Mouse (Mus musculus) MEL (cell line): ENCODE measurements around the gene Shisa4. TPM values are rescaled to one million over a fixed set of nuclear protein-coding genes. Genes with fewer than 3 reads are reported as not detected.

Experiments used
- DNase-seq: peaks from one replicate; pipeline ENCODE4 v3.0.0; 2011; ENCODE audit warnings: low read depth, low spot score
- H3K27ac ChIP-seq: 2 replicates; pipeline ENCODE4 v1.5.1; 2012; ENCODE audit warnings: low read depth, mild to moderate bottlenecking, control low read depth, low read length, moderate library complexity; ENCODE audit not compliant: control insufficient read depth
- H3K27me3 ChIP-seq, 2 experiments: fragments of 150-350 bp in 1 of 2; sonication (generic) in 1 of 2; 2 replicates each; pipeline ENCODE4 v1.6.1; 2012; ENCODE audit warnings: low read length in 2 of 2, mild to moderate bottlenecking in 2 of 2, improper control_type of control experiment in 1 of 2, moderate library complexity in 1 of 2; ENCODE audit not compliant: insufficient read depth in 2 of 2, control insufficient read depth in 1 of 2
- H3K36me3 ChIP-seq, 2 experiments: 2 replicates each; pipeline ENCODE4 v1.6.1; 2012 to 2014; ENCODE audit warnings: low read length in 2 of 2, improper control_type of control experiment in 1 of 2, inconsistent platforms in 1 of 2, mild to moderate bottlenecking in 1 of 2; ENCODE audit not compliant: insufficient read depth in 2 of 2, control insufficient read depth in 1 of 2
- H3K4me1 ChIP-seq, 2 experiments: fragments of 150-350 bp in 1 of 2; sonication (generic) in 1 of 2; 2 replicates each; pipeline ENCODE4 v1.6.1; 2012; ENCODE audit warnings: low read length in 2 of 2, improper control_type of control experiment in 1 of 2, mild to moderate bottlenecking in 1 of 2; ENCODE audit not compliant: insufficient read depth in 2 of 2, control insufficient read depth in 1 of 2
- H3K4me3 ChIP-seq, 2 experiments: fragments of 150-350 bp in 1 of 2; sonication (generic) in 1 of 2; 2 replicates each; pipeline ENCODE4 v1.5.1; 2012; ENCODE audit warnings: low read depth in 2 of 2, low read length in 2 of 2, mild to moderate bottlenecking in 2 of 2, moderate library complexity in 2 of 2, control low read depth in 1 of 2, improper control_type of control experiment in 1 of 2; ENCODE audit not compliant: control insufficient read depth in 1 of 2, insufficient read depth in 1 of 2
- H3K79me2 ChIP-seq: 2 replicates; pipeline ENCODE4 v1.6.1; 2012; ENCODE audit warnings: mild to moderate bottlenecking, low read length, moderate library complexity; ENCODE audit not compliant: control insufficient read depth, poor library complexity, insufficient read depth
- H3K9ac ChIP-seq: 2 replicates; pipeline ENCODE4 v1.6.1; 2012; ENCODE audit warnings: low read depth, mild to moderate bottlenecking, control low read depth, low read length, moderate library complexity; ENCODE audit not compliant: control insufficient read depth, poor library complexity, severe bottlenecking
- H3K9me3 ChIP-seq: fragments of 150-350 bp; sonication (generic); replicated peaks from 2 replicates; pipeline ENCODE4 v1.6.1; 2012; ENCODE audit warnings: mild to moderate bottlenecking, low read length, improper control_type of control experiment, moderate library complexity; ENCODE audit not compliant: insufficient read depth
- CHD1 ChIP-seq: IDR thresholded peaks from 2 replicates; pipeline ENCODE4 v1.6.1; 2012; ENCODE audit warnings: low read depth, mild to moderate bottlenecking, inconsistent platforms, low read length, improper control_type of control experiment
- CHD2 ChIP-seq: IDR thresholded peaks from 2 replicates; pipeline ENCODE4 v1.6.1; 2011; ENCODE audit warnings: low read length, improper control_type of control experiment
- E2F4 ChIP-seq: IDR thresholded peaks from 2 replicates; pipeline ENCODE4 v1.6.1; 2011; ENCODE audit warnings: low read depth, low read length, improper control_type of control experiment, borderline replicate concordance
- ELF1 ChIP-seq: IDR thresholded peaks from 2 replicates; pipeline ENCODE4 v1.6.1; 2014; ENCODE audit warnings: low read depth, mild to moderate bottlenecking, inconsistent platforms, low read length, improper control_type of control experiment, moderate library complexity
- EP300 ChIP-seq, 2 experiments: IDR thresholded peaks; 2 replicates each; pipeline ENCODE4 v1.6.1; 2011; ENCODE audit warnings: improper control_type of control experiment in 2 of 2, low read length in 2 of 2, low read depth in 1 of 2, mild to moderate bottlenecking in 1 of 2
- ETS1 ChIP-seq: IDR thresholded peaks from 2 replicates; pipeline ENCODE4 v1.6.1; 2012; ENCODE audit warnings: low read depth, mild to moderate bottlenecking, inconsistent platforms, low read length, improper control_type of control experiment, moderate library complexity
- GABPA ChIP-seq: IDR thresholded peaks from 2 replicates; pipeline ENCODE4 v1.6.1; 2012; ENCODE audit warnings: low read depth, mild to moderate bottlenecking, inconsistent platforms, low read length, improper control_type of control experiment, moderate library complexity
- HCFC1 ChIP-seq: IDR thresholded peaks from 2 replicates; pipeline ENCODE4 v1.6.1; 2012; ENCODE audit warnings: low read depth, mild to moderate bottlenecking, inconsistent platforms, low read length, improper control_type of control experiment, moderate library complexity
- KAT2A ChIP-seq: conservative IDR thresholded peaks from 2 replicates; pipeline ENCODE4 v1.6.1; 2012; ENCODE audit warnings: low read depth, low read length, improper control_type of control experiment, inconsistent platforms
- MXI1 ChIP-seq: IDR thresholded peaks from 2 replicates; pipeline ENCODE4 v1.6.1; 2011; ENCODE audit warnings: mild to moderate bottlenecking, low read depth, low read length, improper control_type of control experiment
- MYB ChIP-seq: IDR thresholded peaks from 2 replicates; pipeline ENCODE4 v1.6.1; 2011; ENCODE audit warnings: mild to moderate bottlenecking, low read depth, low read length, improper control_type of control experiment
- MYC ChIP-seq: IDR thresholded peaks from 2 replicates; pipeline ENCODE4 v1.6.1; 2011; ENCODE audit warnings: low read depth, mild to moderate bottlenecking, low read length, improper control_type of control experiment, moderate library complexity
- NELFE ChIP-seq: IDR thresholded peaks from 2 replicates; pipeline ENCODE4 v1.6.1; 2011; ENCODE audit warnings: low read depth, low read length, improper control_type of control experiment
- POLR2AphosphoS5 ChIP-seq: IDR thresholded peaks from 2 replicates; pipeline ENCODE4 v1.6.1; 2012; ENCODE audit warnings: low read depth, borderline replicate concordance, mild to moderate bottlenecking, inconsistent platforms, low read length, moderate library complexity, mixed read lengths
- RCOR1 ChIP-seq: IDR thresholded peaks from 2 replicates; pipeline ENCODE4 v1.6.1; 2012; ENCODE audit warnings: low read depth, mild to moderate bottlenecking, inconsistent platforms, low read length, improper control_type of control experiment
- SIN3A ChIP-seq: IDR thresholded peaks from 2 replicates; pipeline ENCODE4 v1.6.1; 2012; ENCODE audit warnings: low read length, improper control_type of control experiment, inconsistent platforms
- SMC3 ChIP-seq: IDR thresholded peaks from 2 replicates; pipeline ENCODE4 v1.6.1; 2011; ENCODE audit warnings: low read depth, low read length, improper control_type of control experiment
- TBP ChIP-seq: IDR thresholded peaks from 2 replicates; pipeline ENCODE4 v1.8.0; 2011; ENCODE audit warnings: low read depth, low read length, improper control_type of control experiment
- USF1 ChIP-seq: IDR thresholded peaks from 2 replicates; pipeline ENCODE4 v1.6.1; 2014; ENCODE audit warnings: low read depth, mild to moderate bottlenecking, inconsistent platforms, low read length, improper control_type of control experiment, moderate library complexity
- ZKSCAN1 ChIP-seq: IDR thresholded peaks from 2 replicates; pipeline ENCODE4 v1.6.1; 2012; ENCODE audit warnings: low read depth, mild to moderate bottlenecking, inconsistent platforms, low read length, improper control_type of control experiment, moderate library complexity
- ZMIZ1 ChIP-seq: IDR thresholded peaks from 2 replicates; pipeline ENCODE4 v1.6.1; 2012; ENCODE audit warnings: low read depth, mild to moderate bottlenecking, inconsistent platforms, low read length, improper control_type of control experiment, moderate library complexity
- polyA plus RNA-seq, 2 experiments: library from polyadenylated mRNA; stranded (reverse) in 1 of 2; unstranded in 1 of 2; fragments of >175 nt in 1 of 2; fragments of >200 nt in 1 of 2; gene quantifications; 2 replicates each; pipeline versions ENCODE4 v1.2.1 to v1.2.4; 2012; ENCODE audit warnings: low replicate concordance in 2 of 2, low read depth in 1 of 2; ENCODE audit not compliant: insufficient read length in 2 of 2, insufficient read depth in 1 of 2, missing spikeins in 1 of 2
- total RNA-seq: library from RNA; depleted of rRNA; stranded (reverse); fragments of 300-350 nt; gene quantifications from 2 replicates; pipeline ENCODE4 v1.2.3, GENCODE M21; 2012; rRNA removed

Shisa4 gene
- not detected in 2 replicates for total RNA-seq
- polyA plus RNA-seq, result not detected

- Histone ChIP-seq H3K4me3 (no peak within 1 kb of the TSS), H3K27me3 (no peaks in the 10 kb centered on the region), H3K9ac (no peak within 1 kb of the TSS), H3K79me2 (no peaks in the 10 kb centered on the region), H3K9me3 (no peaks in the 10 kb centered on the region), H3K27ac (no peak within 1 kb of the TSS), H3K36me3 (no peaks in the 10 kb centered on the region), H3K4me1 (no peaks in the 10 kb centered on the region)
- no peak for TF ChIP-seq ETS1
- TF ChIP-seq CHD2, result no peak
- no peak for TF ChIP-seq MXI1
- no peak for TF ChIP-seq MYC
- no peak for TF ChIP-seq CHD1
- no peak for TF ChIP-seq ELF1
- TF ChIP-seq SMC3, result no peak
- TF ChIP-seq GABPA, result no peak
- TF ChIP-seq EP300 (IDR thresholded peaks at IDR 0.05; ENCODE audit: low read depth in 1 of 2, low read length in 2 of 2), result no peak
- TF ChIP-seq USF1, result no peak
- no peak for TF ChIP-seq MYB
- TF ChIP-seq RCOR1, result no peak
- no peak for TF ChIP-seq NELFE
- DNase-seq, result no peak
Measured at GRCm38 (mm10) chr1:135374868-135375581, at the start of gene Shisa4. Shisa4 (minus strand) TSS chr1:135375237.

GRCm38 (mm10) chr1:135422772-135423171 lies 47.7 kb upstream of the Shisa4 start:
- H3K9me3 ChIP-seq, result no peaks in the 10 kb centered on the region
- no peak overlapping the region for H3K27ac ChIP-seq
- DNase-seq, result no peak
- peaks cover 22% of the 10 kb centered on the region for H3K79me2 ChIP-seq
- no peaks in the 10 kb centered on the region for H3K4me1 ChIP-seq
- no peaks in the 10 kb centered on the region for H3K27me3 ChIP-seq
- TF ChIP-seq TBP, result no peak
- TF ChIP-seq ZKSCAN1, result no peak
- TF ChIP-seq CHD2, result no peak
- TF ChIP-seq ZMIZ1, result no peak
- no peak for TF ChIP-seq HCFC1
- no peak for TF ChIP-seq POLR2AphosphoS5
- no peak for TF ChIP-seq GABPA
- no peak for TF ChIP-seq KAT2A
- no peak for TF ChIP-seq SIN3A
- no peak for TF ChIP-seq E2F4
- TF ChIP-seq EP300 (IDR thresholded peaks at IDR 0.05; ENCODE audit: low read depth in 1 of 2, low read length in 2 of 2), result no peak
- H3K4me3 ChIP-seq, result no peak overlapping the region
- H3K36me3 ChIP-seq, result peaks cover 0 to 32% of the 10 kb centered on the region in 2 experiments; a peak in 3 of 4 replicates
- no peak overlapping the region for H3K9ac ChIP-seq
